Mouse (Mus musculus) embryonic stem cell, embryonic (primary cell): ENCODE results near the gene Pstpip1.

ENCODE experiments used
- CTCF ChIA-PET, 4 experiments: fragments of 300-600 bp in 2 of 4; fragments of 350-600 bp in 2 of 4; sonication (Branson Sonifier 250); formaldehyde crosslinking; loops; one replicate each; lab custom pipeline; 2022; ENCODE audit warnings: inconsistent platforms in 2 of 4; lab: Charles Lee
- POLR2A ChIA-PET, 4 experiments: fragments of 300-600 bp in 2 of 4; fragments of 350-600 bp in 2 of 4; sonication (Branson Sonifier 250); formaldehyde crosslinking; loops; one replicate each; lab custom pipeline; 2022; ENCODE audit warnings: antibody characterized with exemption in 4 of 4, inconsistent platforms in 1 of 4; lab: Charles Lee

The Pstpip1 gene

DNA sequence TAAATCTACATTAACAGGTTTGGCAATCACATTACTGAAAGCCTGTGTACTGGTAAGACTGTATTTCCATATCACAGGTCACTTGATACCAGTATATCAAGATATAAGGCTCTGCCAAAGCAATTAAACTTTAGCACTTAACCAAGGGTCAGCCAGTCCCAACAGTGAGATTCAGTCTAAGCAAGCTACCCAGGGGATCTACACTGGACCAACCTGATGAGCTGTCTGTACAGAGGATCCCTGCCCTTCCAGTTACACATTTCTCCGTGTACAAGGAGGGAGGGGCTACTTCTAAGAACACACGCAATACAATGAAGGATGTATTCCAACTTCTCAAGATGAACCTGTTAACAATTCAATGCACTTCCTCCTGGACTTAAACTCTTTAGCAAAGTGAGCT lies 68.3 kb downstream of the Pstpip1 start:
- ChIA-PET POLR2A (no interaction called here), CTCF (interaction anchor here in 1 of 4 experiments (1.2 kb wide), 1 partner anchor 42 kb away, joined by 4 read pairs; no protein-coding TSS in a partner anchor)

GRCm38 (mm10) chr9:56159456-56159855 lies 69.7 kb downstream of the Pstpip1 start:
- ChIA-PET POLR2A (interaction anchor here (0.5 to 2.2 kb wide), 15 partner anchors 10 to 837 kb away, joined by 3 to 8 read pairs (median 5); partner anchors contain the start of genes Rcn2 (in 1 of the 4) and Snupn (in 1 of the 4)), CTCF (interaction anchor here in 1 of 4 experiments (0.7 kb wide), 1 partner anchor 58 kb away, joined by 7 read pairs; no protein-coding TSS in a partner anchor)

- CTCF ChIA-PET: interaction anchor here in 3 of 4 experiments (0.6 to 1.6 kb wide), 6 partner anchors 9 to 687 kb away, joined by 3 to 7 read pairs (median 4); no protein-coding TSS in a partner anchor
- POLR2A ChIA-PET: interaction anchor here in 3 of 4 experiments (0.6 to 2.2 kb wide), 23 partner anchors 9 to 1693 kb away, joined by 3 to 8 read pairs (median 4); no protein-coding TSS in a partner anchor
These were observed 70.8 kb downstream of the Pstpip1 start for GRCm38 (mm10) chr9:56160341-56161141.

- ChIA-PET POLR2A (interaction anchor here in 1 of 4 experiments (0.8 to 1.4 kb wide), 2 partner anchors 10 to 29 kb away, joined by 3 to 6 read pairs; no protein-coding TSS in a partner anchor), CTCF (interaction anchor here in 1 of 4 experiments (1.4 kb wide), 1 partner anchor 35 kb away, joined by 3 read pairs; no protein-coding TSS in a partner anchor)
These were observed 75.6 kb downstream of the Pstpip1 start, which contains the start of gene Tspan3 for GRCm38 (mm10) chr9:56165377-56165776. Gene Tspan3, minus strand, starts transcription at chr9:56165477.

DNA sequence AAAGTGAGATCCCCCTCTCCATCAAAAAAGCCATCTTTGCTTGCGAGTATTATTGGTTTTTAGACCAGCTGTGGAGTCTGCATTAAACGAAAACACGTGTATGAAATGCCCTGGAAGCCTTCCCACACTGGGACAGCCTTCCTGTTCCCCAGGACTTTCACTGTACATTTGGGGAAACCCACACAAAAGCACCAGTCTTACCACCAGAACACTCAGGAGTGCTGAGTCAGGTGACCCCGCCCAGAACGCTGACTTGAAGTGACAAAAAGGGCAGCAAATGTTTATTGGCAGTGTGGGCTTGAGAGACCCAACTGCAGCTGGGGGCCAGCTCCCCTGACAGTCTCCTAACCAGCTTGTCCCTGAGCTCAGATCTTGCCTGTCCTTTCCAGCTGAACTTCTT lies 76.4 kb downstream of the Pstpip1 start:
- CTCF ChIA-PET: interaction anchor here in 2 of 4 experiments (0.6 to 1.4 kb wide), 2 partner anchors 35 to 847 kb away, joined by 3 to 5 read pairs; no protein-coding TSS in a partner anchor

DNA sequence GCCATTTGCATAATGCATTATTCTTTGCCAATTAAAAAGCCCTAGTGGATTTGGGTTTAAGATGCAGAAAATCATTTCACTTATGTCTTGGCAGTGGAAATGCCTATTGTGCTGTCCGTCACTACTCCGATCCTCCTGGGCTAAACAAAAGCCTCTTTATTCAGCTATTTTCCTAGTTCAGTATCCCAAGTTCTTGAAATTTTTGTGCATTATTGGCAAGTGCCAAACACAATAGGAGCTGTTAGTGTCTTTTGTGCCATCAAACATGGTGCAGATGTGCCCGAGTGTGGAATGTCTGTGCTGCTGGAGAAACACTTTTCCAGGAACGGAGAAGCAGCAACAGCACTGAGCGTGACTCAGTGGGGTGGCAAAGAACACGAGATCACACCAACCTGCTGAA lies 77.9 kb downstream of the Pstpip1 start:
- CTCF ChIA-PET: no interaction called here

More for the DNA sequence above, 76.4 kb downstream of the Pstpip1 start:
- POLR2A ChIA-PET: interaction anchor here in 2 of 4 experiments (0.6 to 1.4 kb wide), 7 partner anchors 10 to 1432 kb away, joined by 3 to 6 read pairs (median 3); no protein-coding TSS in a partner anchor

GRCm38 (mm10) chr9:56175316-56175715 lies 85.6 kb downstream of the Pstpip1 start:
- ChIA-PET CTCF (interaction anchor here in 1 of 4 experiments (0.6 kb wide), 1 partner anchor 502 kb away, joined by 3 read pairs; no protein-coding TSS in a partner anchor), POLR2A (interaction anchor here in 1 of 4 experiments (1.7 kb wide), 1 partner anchor 10 kb away, joined by 6 read pairs; the partner anchor contains the start of gene Tspan3)

More for the DNA sequence above, 77.9 kb downstream of the Pstpip1 start:
- POLR2A ChIA-PET: interaction anchor here in 2 of 4 experiments (0.6 to 1.9 kb wide), 6 partner anchors 10 to 1045 kb away, joined by 3 to 4 read pairs (median 4); no protein-coding TSS in a partner anchor

- ChIA-PET POLR2A (interaction anchor here in 2 of 4 experiments (0.6 to 2.0 kb wide), 4 partner anchors 10 to 340 kb away, joined by 3 to 6 read pairs (median 4); no protein-coding TSS in a partner anchor), CTCF (interaction anchor here in 1 of 4 experiments (0.9 kb wide), 1 partner anchor 59 kb away, joined by 3 read pairs; no protein-coding TSS in a partner anchor)
These were observed 87.6 kb downstream of the Pstpip1 start for GRCm38 (mm10) chr9:56177354-56177753.
